Mouse (Mus musculus): ENCODE data around the gene Meaf6.

DNA sequence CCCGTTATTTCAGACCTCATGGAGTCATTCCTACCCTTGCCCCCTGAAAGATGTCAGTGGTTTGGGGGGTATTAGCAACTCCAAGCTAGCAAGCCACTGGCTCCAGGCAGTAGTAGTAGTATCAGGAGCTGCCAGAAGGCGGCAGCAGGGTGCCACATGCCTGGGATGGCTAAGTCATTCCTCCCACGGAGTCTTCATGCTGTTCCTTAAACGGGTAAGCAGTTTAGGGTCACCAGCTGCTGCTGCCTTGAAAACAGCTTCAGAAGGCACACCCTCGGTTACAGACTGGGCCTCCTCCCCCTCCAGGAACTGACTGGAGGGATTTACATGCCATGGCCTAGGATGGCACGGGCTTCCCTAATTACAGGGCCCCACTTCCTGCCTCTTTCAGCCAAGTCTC is 29.7 kb downstream of the Meaf6 start:
- TF ChIP-seq POLR2A (IDR thresholded peaks at IDR 0.05; ENCODE audit: low read depth, low read length) (peak; percentile 12; the same call in 1 of the 2 replicates), CTCF (IDR thresholded peaks at IDR 0.05; ENCODE audit: borderline replicate concordance, insufficient read depth, low read length) (peak; percentile 72)
